Mouse (Mus musculus): ENCODE results near the gene Gm20604.
A peak's percentile ranks its signal among the peaks of the same experiment; 100 is the strongest.

Gm20604 gene

GRCm38 (mm10) chr12:102705906-102706640, 52.4 kb downstream of the Gm20604 start:
- DNase-seq (ENCODE audit: low read depth, low spot score), result no peak

- DNase-seq (ENCODE audit: low read depth, low spot score), result peak; percentile 93
Observed at GRCm38 (mm10) chr12:102705216-102705871, 53.1 kb downstream of the Gm20604 start.

- peak; percentile 87 for DNase-seq (ENCODE audit: low read depth, low spot score)
Observed at GRCm38 (mm10) chr12:102704457-102705198, 53.8 kb downstream of the Gm20604 start, which contains the start of gene Itpk1. Gene Itpk1 (minus strand): TSS chr12:102704930.

- peak; percentile 58 for DNase-seq (ENCODE audit: low read depth, low spot score)
Observed at GRCm38 (mm10) chr12:102703921-102704408, 54.5 kb downstream of the Gm20604 start.

- DNase-seq (ENCODE audit: low read depth, low spot score), result peak; percentile 17
Observed at GRCm38 (mm10) chr12:102703441-102703840, 55.0 kb downstream of the Gm20604 start.

- peak; percentile 36 for DNase-seq (ENCODE audit: low read depth, low spot score)
Observed at GRCm38 (mm10) chr12:102703111-102703412, 55.4 kb downstream of the Gm20604 start.

- DNase-seq (ENCODE audit: low read depth, low spot score), result peak; percentile 92
Observed at GRCm38 (mm10) chr12:102702356-102703110, 55.9 kb downstream of the Gm20604 start.

- no peak for DNase-seq (ENCODE audit: low read depth, low spot score)
Observed at GRCm38 (mm10) chr12:102701691-102702207, 56.7 kb downstream of the Gm20604 start.

GRCm38 (mm10) chr12:102700453-102700852, 58.0 kb downstream of the Gm20604 start:
- DNase-seq (ENCODE audit: low read depth, low spot score), result no peak

- DNase-seq (ENCODE audit: low read depth, low spot score), result peak; percentile 57
Observed at GRCm38 (mm10) chr12:102699156-102699555, 59.3 kb downstream of the Gm20604 start.

GRCm38 (mm10) chr12:102698089-102698684, 60.3 kb downstream of the Gm20604 start:
- peak; percentile 52 for DNase-seq (ENCODE audit: low read depth, low spot score)

- peak; percentile 16 for DNase-seq (ENCODE audit: low read depth, low spot score)
Observed at GRCm38 (mm10) chr12:102697381-102697780, 61.1 kb downstream of the Gm20604 start.

- DNase-seq (ENCODE audit: low read depth, low spot score), result no peak
Observed at GRCm38 (mm10) chr12:102696635-102697354, 61.7 kb downstream of the Gm20604 start.

GRCm38 (mm10) chr12:102695369-102696239, 62.9 kb downstream of the Gm20604 start:
- peak; percentile 64 for DNase-seq (ENCODE audit: low read depth, low spot score)

GRCm38 (mm10) chr12:102691761-102692160, 66.7 kb downstream of the Gm20604 start:
- DNase-seq (ENCODE audit: low read depth, low spot score), result no peak
